Mouse (Mus musculus) intestine, embryonic 14.5 days (tissue): Measurements from ENCODE around the gene Fam219b. TPM values are rescaled to one million over a fixed set of nuclear protein-coding genes. Genes with fewer than 3 reads are reported as not detected.

Source experiments
- ATAC-seq: fragments of 200-750 bp; cut with Nextera tagmentation; replicated peaks from 2 replicates; pipeline ENCODE4 v1.8.0; 2017; ENCODE audit warnings: low read depth, moderate number of reproducible peaks, moderate TSS enrichment, moderate library complexity; ENCODE audit not compliant: low FRiP score, low TSS enrichment
- DNase-seq: peaks from one replicate; pipeline ENCODE4 v3.0.0-alpha.2; 2018; ENCODE audit warnings: low spot score
- H3K27ac ChIP-seq: fragments of 300-500 bp; sonication (generic); 2 replicates; pipeline ENCODE4 v1.5.1; 2014; ENCODE audit warnings: low read depth, mild to moderate bottlenecking, control low read depth
- H3K27me3 ChIP-seq: fragments of 300-500 bp; sonication (generic); replicated peaks from 2 replicates; pipeline ENCODE4 v1.6.1; 2014; ENCODE audit warnings: low read length, control low read depth; ENCODE audit not compliant: control insufficient read depth, insufficient read depth
- H3K36me3 ChIP-seq: fragments of 300-500 bp; sonication (generic); 2 replicates; pipeline ENCODE4 v1.6.1; 2014; ENCODE audit warnings: low read length, control low read depth; ENCODE audit not compliant: control insufficient read depth, insufficient read depth
- H3K4me1 ChIP-seq: fragments of 300-500 bp; sonication (generic); replicated peaks from 2 replicates; pipeline ENCODE4 v1.6.1; 2014; ENCODE audit warnings: low read length, control low read depth, mixed read lengths; ENCODE audit not compliant: control insufficient read depth, insufficient read depth
- H3K4me2 ChIP-seq: fragments of 300-500 bp; sonication (generic); 2 replicates; pipeline ENCODE4 v1.6.1; 2014; ENCODE audit warnings: low read length
- H3K4me3 ChIP-seq: fragments of 300-500 bp; sonication (generic); 2 replicates; pipeline ENCODE4 v1.5.1; 2014; ENCODE audit warnings: low read depth, low read length, control low read depth, mixed read lengths
- H3K9ac ChIP-seq: fragments of 300-500 bp; sonication (generic); 2 replicates; pipeline ENCODE4 v1.6.1; 2014; ENCODE audit warnings: mild to moderate bottlenecking, low read length
- H3K9me3 ChIP-seq: fragments of 300-500 bp; sonication (generic); 2 replicates; pipeline ENCODE4 v1.6.1; 2016; ENCODE audit warnings: low read length, control low read depth; ENCODE audit not compliant: control insufficient read depth
- WGBS: fragments of 180-500 bp; shearing (Covaris S2); extraction: QIAGEN DNeasy Blood & Tissue Kit; methylation state at CpG from one replicate; pipeline ENCODE4 v1.1.7; 2014; 5-methylcytosine and 5-hydroxymethylcytosine counted together
- polyA plus RNA-seq: library from polyadenylated mRNA; unstranded; fragments of >200 nt; fragmentation: Nextera tagmentation; extraction: Ambion mirVana; gene quantifications from 2 replicates; pipeline ENCODE4 v1.2.1, GENCODE M21; 2014

The Fam219b gene
- polyA plus RNA-seq, 1 experiment from 2014 or later = 18.9 TPM

DNA sequence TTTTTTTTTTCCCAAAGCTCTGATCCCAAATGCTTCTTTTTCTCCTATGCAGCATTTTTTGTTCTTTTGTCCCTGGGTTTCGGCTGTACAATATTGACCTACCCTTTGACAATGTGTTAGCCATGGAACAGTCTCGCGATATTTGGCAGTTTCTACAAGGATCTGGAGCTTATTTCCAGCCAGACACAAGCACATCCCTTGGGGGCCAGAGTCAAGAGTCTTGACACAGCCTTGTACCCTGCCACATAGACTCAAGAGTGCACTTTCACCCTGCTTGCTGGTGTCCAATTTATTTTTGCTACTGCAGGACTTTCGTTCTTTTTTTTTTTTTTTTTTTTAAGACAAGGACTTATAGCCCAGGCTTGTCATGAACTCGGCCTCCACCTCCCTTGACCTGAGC is 966 bp upstream of the Fam219b start:
- H3K4me2 ChIP-seq = peak overlapping the region; percentile 64; the same call in 1 of the 2 replicates
- DNase-seq (no peak), ATAC-seq (no peak)
- H3K9ac ChIP-seq = no peak overlapping the region
- peaks cover 19% of the 10 kb centered on the region; the same call in 1 of the 2 replicates for H3K4me1 ChIP-seq
- H3K4me3 ChIP-seq = no peak overlapping the region
- H3K9me3 ChIP-seq = no peaks in the 10 kb centered on the region
- no peaks in the 10 kb centered on the region for H3K27me3 ChIP-seq
- WGBS = 87% methylated on average over 5 of the region's 5 CpGs
- H3K36me3 ChIP-seq = peaks cover 56% of the 10 kb centered on the region
- no peak overlapping the region for H3K27ac ChIP-seq

DNA sequence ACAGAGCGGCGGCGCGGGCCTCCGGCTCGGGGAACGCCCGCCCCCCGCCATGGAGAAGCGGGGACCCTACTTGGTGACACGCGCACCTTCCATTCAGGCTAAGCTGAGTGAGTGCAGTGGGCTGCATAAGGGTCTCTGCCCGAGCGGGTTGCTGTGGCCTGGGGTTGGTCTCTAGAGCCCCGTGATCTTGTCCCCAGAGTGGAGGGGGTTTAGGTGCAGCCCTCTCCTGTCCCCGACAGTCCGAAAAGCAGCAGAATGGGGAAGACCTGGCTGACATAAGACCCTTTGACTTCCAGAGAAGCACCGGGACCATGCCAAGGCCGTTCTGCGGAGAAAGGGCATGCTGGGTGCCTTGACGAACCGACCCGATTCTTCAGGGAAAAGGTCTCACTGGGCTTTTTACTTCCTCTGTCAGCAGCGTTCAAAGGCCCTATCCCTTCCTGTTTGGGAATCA is 427 bp downstream of the Fam219b start:
- Histone ChIP-seq H3K4me2 (peak overlapping the region; percentile 64), H3K4me3 (peak overlapping the region; percentile 83), H3K36me3 (peaks cover 51% of the 10 kb centered on the region), H3K27ac (peak overlapping the region; percentile 66), H3K27me3 (no peaks in the 10 kb centered on the region), H3K9me3 (no peaks in the 10 kb centered on the region), H3K9ac (peak overlapping the region; percentile 72), H3K4me1 (peaks cover 19% of the 10 kb centered on the region; the same call in 1 of the 2 replicates)
- WGBS = under 1% methylated on average over 24 of the region's 24 CpGs
- DNase-seq = peak; percentile 75
- peak; percentile 56; the same call in 1 of the 2 replicates for ATAC-seq

DNA sequence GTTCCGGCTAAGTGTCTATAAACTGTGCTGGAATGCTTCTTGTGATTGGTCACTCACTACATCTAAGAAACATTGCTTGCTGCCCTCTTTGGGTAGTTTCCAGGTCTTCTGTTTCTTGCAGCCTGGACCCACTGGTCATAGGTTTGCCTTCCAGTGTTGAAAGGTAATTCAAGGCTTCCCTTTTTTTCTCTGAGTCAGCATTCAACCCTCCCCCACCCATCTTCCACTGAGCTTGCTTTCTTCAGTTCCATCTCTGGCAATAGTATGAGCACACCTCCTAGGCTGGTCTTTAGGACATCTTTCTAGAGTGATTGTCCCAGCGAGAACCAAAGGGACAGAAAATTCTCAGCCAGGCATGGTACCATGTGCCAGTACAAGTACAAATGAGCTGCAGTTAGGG is 2.2 kb downstream of the Fam219b start:
- no peak overlapping the region for H3K27ac ChIP-seq
- no peak for ATAC-seq

GRCm38 (mm10) chr9:57541312-57541711 is 4.0 kb downstream of the Fam219b start:
- peaks cover 19% of the 10 kb centered on the region; the same call in 1 of the 2 replicates for H3K4me1 ChIP-seq
- H3K4me2 ChIP-seq = no peak overlapping the region
- WGBS = 4% methylated on average over 1 of the region's 1 CpGs
- DNase-seq (peak; percentile 70), ATAC-seq (no peak)
- no peak overlapping the region for H3K4me3 ChIP-seq
- peaks cover 68% of the 10 kb centered on the region for H3K36me3 ChIP-seq
- H3K27me3 ChIP-seq = no peaks in the 10 kb centered on the region
- no peak overlapping the region for H3K9ac ChIP-seq
- H3K9me3 ChIP-seq = no peaks in the 10 kb centered on the region
- H3K27ac ChIP-seq = no peak overlapping the region

More for the DNA sequence above, 2.2 kb downstream of the Fam219b start:
- 93% methylated on average over 2 of the region's 2 CpGs for WGBS
- Histone ChIP-seq H3K27me3 (no peaks in the 10 kb centered on the region), H3K9ac (no peak overlapping the region), H3K9me3 (no peaks in the 10 kb centered on the region), H3K36me3 (peaks cover 53% of the 10 kb centered on the region), H3K4me2 (no peak overlapping the region), H3K4me1 (peaks cover 19% of the 10 kb centered on the region; the same call in 1 of the 2 replicates), H3K4me3 (no peak overlapping the region)
- no peak for DNase-seq

GRCm38 (mm10) chr9:57543951-57544350 is 6.6 kb downstream of the Fam219b start:
- no peak overlapping the region for H3K4me3 ChIP-seq
- H3K27me3 ChIP-seq = no peaks in the 10 kb centered on the region
- no peak overlapping the region for H3K27ac ChIP-seq
- no peak overlapping the region for H3K4me2 ChIP-seq
- H3K9me3 ChIP-seq = no peaks in the 10 kb centered on the region
- 74% methylated on average over 3 of the region's 3 CpGs for WGBS
- no peak for DNase-seq
- H3K4me1 ChIP-seq = peaks cover 5% of the 10 kb centered on the region; the same call in 1 of the 2 replicates
- H3K36me3 ChIP-seq = peaks cover 93% of the 10 kb centered on the region
- no peak for ATAC-seq
- no peak overlapping the region for H3K9ac ChIP-seq

DNA sequence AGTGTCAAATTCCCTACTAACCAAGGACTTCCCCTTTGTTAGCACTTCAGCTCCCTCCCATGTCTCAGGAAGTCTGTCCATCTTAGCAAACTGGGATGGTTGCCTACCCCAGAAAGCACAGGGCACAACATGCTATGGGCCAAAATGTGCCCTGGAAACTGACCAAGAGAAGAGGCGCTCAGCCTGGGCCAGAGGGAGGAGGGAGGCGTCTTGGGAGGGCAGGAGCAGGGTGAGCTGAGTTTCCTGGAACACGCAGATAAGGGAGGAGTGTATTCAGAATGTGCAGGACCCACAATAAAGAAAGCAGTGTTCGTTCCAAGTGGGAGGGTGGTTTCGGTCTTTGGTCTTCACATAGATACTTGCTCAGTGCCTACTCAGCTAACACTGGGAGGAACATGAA is 10.0 kb downstream of the Fam219b start:
- ATAC-seq (no peak), DNase-seq (no peak)
- Histone ChIP-seq H3K27ac (no peak overlapping the region), H3K4me3 (no peak overlapping the region), H3K9ac (no peak overlapping the region), H3K36me3 (peaks cover 72% of the 10 kb centered on the region), H3K27me3 (no peaks in the 10 kb centered on the region), H3K9me3 (no peaks in the 10 kb centered on the region), H3K4me2 (no peak overlapping the region), H3K4me1 (peaks cover 4% of the 10 kb centered on the region; the same call in 1 of the 2 replicates)
- WGBS = 87% methylated on average over 5 of the region's 5 CpGs

DNA sequence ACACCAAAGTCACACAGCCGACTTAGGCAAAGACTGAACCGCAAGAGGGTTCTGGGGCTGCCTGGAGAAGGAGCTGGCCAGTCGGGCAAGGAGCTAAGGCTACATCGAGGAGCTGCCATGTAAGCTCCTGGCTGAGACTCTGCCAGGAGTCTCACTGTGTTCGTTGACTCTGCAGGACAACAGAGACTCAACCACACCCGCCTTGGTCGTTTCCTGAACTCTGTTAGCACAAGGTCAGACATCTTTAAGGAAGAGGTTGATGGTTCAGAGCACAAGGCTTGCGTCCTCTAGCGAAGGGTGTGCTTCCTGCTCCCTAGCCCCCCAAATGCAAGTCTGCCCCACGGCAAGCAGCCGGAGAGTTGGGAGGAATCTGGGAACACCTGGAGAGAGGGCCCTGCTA is 10.5 kb downstream of the Fam219b start:
- no peak overlapping the region for H3K27ac ChIP-seq
- peaks cover 66% of the 10 kb centered on the region for H3K36me3 ChIP-seq
- WGBS = 87% methylated on average over 11 of the region's 11 CpGs

DNA sequence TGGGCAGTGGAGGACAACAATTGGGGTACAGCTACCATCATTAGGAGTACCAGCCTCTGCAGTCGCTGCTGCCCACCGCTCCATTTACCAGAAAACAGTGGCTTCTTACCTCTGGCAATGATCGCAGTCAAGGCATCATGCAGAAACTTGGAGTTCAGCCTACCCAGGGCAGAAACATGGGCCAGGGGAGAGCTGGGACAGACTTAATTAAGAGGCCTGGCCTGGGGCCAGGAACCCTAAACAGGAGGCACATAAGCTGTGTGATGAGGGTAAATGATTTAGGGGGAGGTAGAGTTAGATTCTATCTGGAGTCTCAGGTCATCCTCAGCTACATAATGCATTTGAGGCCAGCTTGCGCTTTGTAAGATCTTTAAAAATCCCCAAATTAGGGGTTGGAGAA is 11.9 kb downstream of the Fam219b start:
- DNase-seq (no peak), ATAC-seq (no peak)
- no peak overlapping the region for H3K4me3 ChIP-seq
- no peak overlapping the region for H3K9ac ChIP-seq
- no peak overlapping the region for H3K4me2 ChIP-seq
- H3K9me3 ChIP-seq = no peaks in the 10 kb centered on the region
- H3K36me3 ChIP-seq = peaks cover 53% of the 10 kb centered on the region
- no peaks in the 10 kb centered on the region for H3K27me3 ChIP-seq
- 94% methylated on average over 4 of the region's 4 CpGs for WGBS
- no peak overlapping the region for H3K27ac ChIP-seq
- peaks cover 4% of the 10 kb centered on the region; the same call in 1 of the 2 replicates for H3K4me1 ChIP-seq

More for the DNA sequence above, 10.5 kb downstream of the Fam219b start:
- Histone ChIP-seq H3K9ac (no peak overlapping the region), H3K27me3 (no peaks in the 10 kb centered on the region), H3K4me1 (peaks cover 4% of the 10 kb centered on the region; the same call in 1 of the 2 replicates), H3K9me3 (no peaks in the 10 kb centered on the region), H3K4me3 (no peak overlapping the region), H3K4me2 (no peak overlapping the region)
- no peak for ATAC-seq
- DNase-seq = no peak
